Mouse (Mus musculus) hindbrain, embryonic 14.5 days (tissue): ENCODE measurements around the gene Unc119. TPM values are rescaled to one million over a fixed set of nuclear protein-coding genes. Genes with fewer than 3 reads are reported as not detected.
A peak's percentile ranks its signal among the peaks of the same experiment; 100 is the strongest.

Experiments
- ATAC-seq: fragments of 200-750 bp; cut with Nextera tagmentation; 2 replicates; pipeline ENCODE4 v1.8.0; 2017; ENCODE audit warnings: moderate number of reproducible peaks, mild to moderate bottlenecking, moderate TSS enrichment, moderate library complexity; ENCODE audit not compliant: low FRiP score
- DNase-seq: peaks from one replicate; pipeline ENCODE4 v3.0.0-alpha.2; 2015; ENCODE audit warnings: low spot score
- H3K27ac ChIP-seq: fragments of 300-500 bp; sonication (generic); 2 replicates; pipeline ENCODE4 v1.5.1; 2014; ENCODE audit warnings: mild to moderate bottlenecking, moderate library complexity
- H3K27me3 ChIP-seq: fragments of 300-500 bp; sonication (generic); 2 replicates; pipeline ENCODE4 v1.6.1; 2014; ENCODE audit warnings: mild to moderate bottlenecking, low read length, mixed read lengths; ENCODE audit not compliant: control insufficient read depth, insufficient read depth
- H3K36me3 ChIP-seq: fragments of 300-500 bp; sonication (generic); replicated peaks from 2 replicates; pipeline ENCODE4 v1.6.1; 2014; ENCODE audit not compliant: control insufficient read depth, insufficient read depth
- H3K4me1 ChIP-seq: fragments of 300-500 bp; sonication (generic); replicated peaks from 2 replicates; pipeline ENCODE4 v1.6.1; 2014; ENCODE audit warnings: antibody characterized with exemption, low read length, mixed read lengths; ENCODE audit not compliant: control insufficient read depth, insufficient read depth
- H3K4me2 ChIP-seq: fragments of 300-500 bp; sonication (generic); replicated peaks from 2 replicates; pipeline ENCODE4 v1.6.1; 2014; ENCODE audit warnings: mild to moderate bottlenecking, moderate library complexity
- H3K4me3 ChIP-seq: fragments of 300-500 bp; sonication (generic); replicated peaks from 2 replicates; pipeline ENCODE4 v1.5.1; 2014; ENCODE audit warnings: mild to moderate bottlenecking, low read length
- H3K9ac ChIP-seq: fragments of 300-500 bp; sonication (generic); 2 replicates; pipeline ENCODE4 v1.6.1; 2014
- H3K9me3 ChIP-seq: fragments of 300-500 bp; sonication (generic); 2 replicates; pipeline ENCODE4 v1.6.1; 2016; ENCODE audit warnings: low read length; ENCODE audit not compliant: control insufficient read depth
- WGBS: fragments of 180-500 bp; shearing (Covaris S2); extraction: QIAGEN DNeasy Blood & Tissue Kit; methylation state at CpG from one replicate; pipeline ENCODE4 v1.1.7; 2014; 5-methylcytosine and 5-hydroxymethylcytosine counted together
- polyA plus RNA-seq: library from polyadenylated mRNA; unstranded; fragments of >200 nt; fragmentation: Nextera tagmentation; extraction: Ambion mirVana; gene quantifications from 2 replicates; pipeline ENCODE4 v1.2.1, GENCODE M21; 2014

The Unc119 gene
- polyA plus RNA-seq, 1 experiment from 2014 or later, result 82.6 TPM

- Histone ChIP-seq H3K27me3 (no peaks in the 10 kb centered on the region), H3K9me3 (no peaks in the 10 kb centered on the region), H3K4me2 (no peak overlapping the region), H3K36me3 (no peaks in the 10 kb centered on the region), H3K27ac (no peak overlapping the region), H3K4me1 (no peaks in the 10 kb centered on the region), H3K4me3 (no peak overlapping the region), H3K9ac (no peak overlapping the region)
- DNase-seq (no peak), ATAC-seq (no peak)
- 78% methylated on average over 4 of the region's 4 CpGs for WGBS
These were observed 37.1 kb downstream of the Unc119 start for GRCm38 (mm10) chr11:78380351-78380750.

- no peaks in the 10 kb centered on the region for H3K27me3 ChIP-seq
- no peaks in the 10 kb centered on the region for H3K4me1 ChIP-seq
- H3K27ac ChIP-seq, result no peak overlapping the region
- H3K9ac ChIP-seq, result no peak overlapping the region
- no peaks in the 10 kb centered on the region for H3K36me3 ChIP-seq
- ATAC-seq (no peak), DNase-seq (no peak)
- no peaks in the 10 kb centered on the region for H3K9me3 ChIP-seq
- no peak overlapping the region for H3K4me2 ChIP-seq
- 83% methylated on average over 3 of the region's 3 CpGs for WGBS
- no peak overlapping the region for H3K4me3 ChIP-seq
These were observed 37.7 kb downstream of the Unc119 start for GRCm38 (mm10) chr11:78380996-78381395.

GRCm38 (mm10) chr11:78382286-78382685 lies 39.0 kb downstream of the Unc119 start:
- no peaks in the 10 kb centered on the region for H3K4me1 ChIP-seq
- H3K9ac ChIP-seq, result no peak overlapping the region
- no peak overlapping the region for H3K4me2 ChIP-seq
- ATAC-seq (no peak), DNase-seq (no peak)
- no peak overlapping the region for H3K4me3 ChIP-seq
- no peaks in the 10 kb centered on the region for H3K9me3 ChIP-seq
- no peaks in the 10 kb centered on the region for H3K36me3 ChIP-seq
- no peaks in the 10 kb centered on the region for H3K27me3 ChIP-seq
- 83% methylated on average over 7 of the region's 7 CpGs for WGBS
- H3K27ac ChIP-seq, result no peak overlapping the region

- Histone ChIP-seq H3K9ac (no peak overlapping the region), H3K9me3 (no peaks in the 10 kb centered on the region), H3K4me1 (no peaks in the 10 kb centered on the region), H3K27ac (no peak overlapping the region), H3K4me3 (no peak overlapping the region), H3K27me3 (no peaks in the 10 kb centered on the region), H3K36me3 (no peaks in the 10 kb centered on the region), H3K4me2 (no peak overlapping the region)
- 38% methylated on average over 5 of the region's 5 CpGs for WGBS
- ATAC-seq, result no peak
- no peak for DNase-seq
These were observed 39.4 kb downstream of the Unc119 start for GRCm38 (mm10) chr11:78382701-78383100.

- no peaks in the 10 kb centered on the region for H3K9me3 ChIP-seq
- no peak overlapping the region for H3K27ac ChIP-seq
- no peak overlapping the region for H3K4me3 ChIP-seq
- H3K27me3 ChIP-seq, result no peaks in the 10 kb centered on the region
- no peaks in the 10 kb centered on the region for H3K36me3 ChIP-seq
- DNase-seq, result no peak
- ATAC-seq, result no peak
- H3K4me1 ChIP-seq, result no peaks in the 10 kb centered on the region
- no peak overlapping the region for H3K4me2 ChIP-seq
- H3K9ac ChIP-seq, result no peak overlapping the region
- 91% methylated on average over 10 of the region's 10 CpGs for WGBS
These were observed 42.5 kb downstream of the Unc119 start for GRCm38 (mm10) chr11:78385776-78386175.

- ATAC-seq (no peak), DNase-seq (no peak)
- H3K4me1 ChIP-seq, result no peaks in the 10 kb centered on the region
- no peaks in the 10 kb centered on the region for H3K27me3 ChIP-seq
- WGBS, result 89% methylated on average over 14 of the region's 14 CpGs
- H3K36me3 ChIP-seq, result no peaks in the 10 kb centered on the region
- H3K4me3 ChIP-seq, result no peak within 1 kb of the TSS
- no peaks in the 10 kb centered on the region for H3K9me3 ChIP-seq
- H3K4me2 ChIP-seq, result no peak within 1 kb of the TSS
- H3K9ac ChIP-seq, result no peak within 1 kb of the TSS
- no peak within 1 kb of the TSS for H3K27ac ChIP-seq
These were observed 43.3 kb downstream of the Unc119 start, which contains the start of gene Foxn1 for GRCm38 (mm10) chr11:78386508-78387043. TSS of gene Foxn1 (minus strand) at chr11:78386558.

- 83% methylated on average over 3 of the region's 3 CpGs for WGBS
- no peak for ATAC-seq
- H3K9me3 ChIP-seq, result no peaks in the 10 kb centered on the region
These were observed 49.4 kb downstream of the Unc119 start for GRCm38 (mm10) chr11:78392728-78393127.

GRCm38 (mm10) chr11:78396950-78397349 lies 53.7 kb downstream of the Unc119 start:
- Histone ChIP-seq H3K27ac (no peak overlapping the region), H3K36me3 (no peaks in the 10 kb centered on the region), H3K9me3 (no peaks in the 10 kb centered on the region), H3K4me1 (no peaks in the 10 kb centered on the region), H3K9ac (0 out of 2 replicates have a peak overlapping the region, but pooled peaks have one; percentile 8), H3K4me2 (peak overlapping the region; percentile 38), H3K4me3 (no peak overlapping the region), H3K27me3 (no peaks in the 10 kb centered on the region)
- ATAC-seq, result no peak
- no peak for DNase-seq
- WGBS, result 36% methylated on average over 11 of the region's 11 CpGs

More at GRCm38 (mm10) chr11:78392728-78393127, 49.4 kb downstream of the Unc119 start:
- Histone ChIP-seq H3K9ac (no peak overlapping the region), H3K4me2 (no peak overlapping the region), H3K27me3 (no peaks in the 10 kb centered on the region), H3K4me3 (no peak overlapping the region), H3K36me3 (no peaks in the 10 kb centered on the region), H3K27ac (no peak overlapping the region), H3K4me1 (no peaks in the 10 kb centered on the region)
- no peak for DNase-seq

GRCm38 (mm10) chr11:78397397-78397796 lies 54.1 kb downstream of the Unc119 start:
- ATAC-seq, result peak; percentile 43; the same call in 1 of the 2 replicates
- Histone ChIP-seq H3K9me3 (no peaks in the 10 kb centered on the region), H3K4me1 (no peaks in the 10 kb centered on the region), H3K36me3 (no peaks in the 10 kb centered on the region), H3K4me3 (no peak overlapping the region), H3K27me3 (no peaks in the 10 kb centered on the region), H3K4me2 (peak overlapping the region; percentile 38), H3K9ac (0 out of 2 replicates have a peak overlapping the region, but pooled peaks have one; percentile 8), H3K27ac (no peak overlapping the region)
- DNase-seq, result peak; percentile 83
- 10% methylated on average over 18 of the region's 18 CpGs for WGBS

- Histone ChIP-seq H3K9me3 (no peaks in the 10 kb centered on the region), H3K9ac (no peak overlapping the region), H3K27ac (no peak overlapping the region), H3K36me3 (no peaks in the 10 kb centered on the region), H3K4me1 (no peaks in the 10 kb centered on the region), H3K4me3 (no peak overlapping the region), H3K4me2 (no peak overlapping the region), H3K27me3 (no peaks in the 10 kb centered on the region)
- WGBS, result 59% methylated on average over 6 of the region's 6 CpGs
- ATAC-seq (no peak), DNase-seq (no peak)
These were observed 54.9 kb downstream of the Unc119 start for GRCm38 (mm10) chr11:78398212-78398611.
